15 mouse cellular contexts compared by ENCODE assay signal in the genomic region with DNA sequence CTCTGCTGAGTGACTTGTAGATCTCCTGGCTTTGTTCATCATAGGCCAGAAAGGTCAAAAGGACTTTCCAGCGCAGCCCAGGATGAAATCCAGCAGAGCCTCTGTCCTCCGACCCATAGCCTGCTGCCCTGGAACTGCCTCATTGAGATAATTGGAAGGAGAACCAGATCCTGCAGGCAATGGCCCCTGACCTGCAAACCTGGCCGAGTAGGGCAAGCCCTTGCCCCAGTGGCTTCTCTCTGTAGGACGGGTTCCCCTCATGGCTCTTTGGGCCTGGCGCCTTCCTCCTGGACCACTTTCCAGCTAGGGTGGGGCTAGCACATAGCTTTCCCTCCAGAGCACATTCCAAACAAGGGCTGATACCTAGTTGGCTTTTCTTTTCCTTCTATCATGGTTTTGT.
"Had no signal": no experiment of that assay in that cellular context is flagged by ENCODE, and none has a peak within 500 bp of the region (broad histone marks: within the 10 kb centered on the region; RNA-seq: fewer than 3 reads in every experiment).

No protein-coding gene starts in this region.

- H3K27me3 ChIP-seq: limb, embryonic 13.5 days; liver, embryonic 12.5 days; neural tube, embryonic 12.5 days had no signal

- H3K9ac ChIP-seq: limb, embryonic 13.5 days; liver, embryonic 12.5 days; lung, embryonic 14.5 days; neural tube, embryonic 12.5 days had no signal

- H3K4me3 ChIP-seq: layer of hippocampus, adult 2 months; limb, embryonic 13.5 days; liver, embryonic 12.5 days; midbrain, embryonic 10.5 days; neural tube, embryonic 12.5 days had no signal

- H3K9me3 ChIP-seq: limb, embryonic 13.5 days; liver, embryonic 12.5 days; midbrain, embryonic 10.5 days; neural tube, embryonic 12.5 days had no signal

- H3K27ac ChIP-seq: layer of hippocampus, adult 2 months; limb, embryonic 13.5 days; liver, embryonic 12.5 days; midbrain, embryonic 10.5 days; neural tube, embryonic 12.5 days had no signal

- ATAC-seq: liver, embryonic 12.5 days had no signal

- H3K36me3 ChIP-seq: limb, embryonic 13.5 days; liver, embryonic 12.5 days; midbrain, embryonic 10.5 days; neural tube, embryonic 12.5 days had no signal

- DNase-seq: kidney, postnatal 10 days; kidney, postnatal 4 days; lung, embryonic 14.5 days; lung, postnatal 10 days; midbrain, embryonic 14.5 days; retina, postnatal 1 day; right cerebral cortex, postnatal 4 days; spleen, adult 18-20 months; thymus, adult 18-20 months; thymus, postnatal 14 days had no signal

- H3K4me1 ChIP-seq: liver, embryonic 12.5 days; neural tube, embryonic 12.5 days had no signal
